Comparison of ENCODE assay signal across 9 mouse cellular contexts in the genomic region with DNA sequence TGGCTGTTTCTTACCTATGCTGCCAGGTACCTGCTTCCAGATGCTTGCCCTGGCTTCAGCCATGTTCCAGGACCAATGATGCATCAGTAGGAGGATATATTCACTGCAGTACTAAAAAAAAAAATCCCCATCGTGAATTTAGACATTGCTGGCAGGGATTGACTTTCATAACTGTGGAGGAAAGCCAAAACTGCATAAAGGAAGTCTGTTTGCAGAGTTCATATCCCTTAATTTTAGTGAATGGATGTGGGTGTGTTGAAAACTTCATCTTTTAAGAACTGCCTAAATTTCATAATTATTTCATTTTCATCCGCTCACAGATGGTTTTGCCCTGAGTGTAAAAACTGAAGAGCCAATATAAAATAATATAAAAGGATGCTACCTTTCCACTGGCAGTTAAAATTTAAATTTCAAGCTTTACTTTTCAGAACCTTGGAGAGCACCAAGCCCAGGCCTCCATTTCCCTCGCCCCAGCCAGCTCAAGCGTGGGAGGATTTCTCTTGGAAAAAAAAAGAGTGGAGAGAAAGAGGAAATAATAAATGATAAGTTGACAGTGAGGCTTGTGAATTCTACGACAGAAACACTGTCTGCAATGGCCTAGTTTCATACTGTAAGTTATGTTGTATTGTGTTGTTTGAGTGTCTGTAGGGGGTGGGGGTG. TPM values are rescaled to one million over a fixed set of nuclear protein-coding genes. Genes with fewer than 3 reads are reported as not detected.
DNase-seq lines count a peak whose midpoint lies in the region; ATAC-seq and TF ChIP-seq lines count a peak whose summit lies in the region.
"Had no signal": no experiment of that assay in that cellular context is flagged by ENCODE, and none has a peak within 500 bp of the region (broad histone marks: within the 10 kb centered on the region; RNA-seq: fewer than 3 reads in every experiment).

No protein-coding gene starts in this region.

- no peaks in the 10 kb centered on the region for H3K4me1 ChIP-seq in kidney, embryonic 14.5 days (ENCODE audit: control insufficient read depth, insufficient read depth, low read length)
- H3K4me1 ChIP-seq in testis, adult 2 months (ENCODE audit: control insufficient read depth, insufficient read depth, low read length) = no peaks in the 10 kb centered on the region
- H3K4me1 ChIP-seq in embryonic facial prominence, embryonic 14.5 days (ENCODE audit: control insufficient read depth, insufficient read depth, low read length) = no peaks in the 10 kb centered on the region
- H3K4me1 ChIP-seq in liver, embryonic 12.5 days = no peaks in the 10 kb centered on the region
- no peaks in the 10 kb centered on the region for H3K4me1 ChIP-seq in stomach, postnatal 0 days (replicated peaks; ENCODE audit: control insufficient read depth, insufficient read depth)

- no peak overlapping the region for H3K4me3 ChIP-seq in kidney, embryonic 14.5 days (ENCODE audit: low read length)
- no peak overlapping the region for H3K4me3 ChIP-seq in testis, adult 2 months (ENCODE audit: control insufficient read depth, low read depth, low read length)
- no peak overlapping the region for H3K4me3 ChIP-seq in embryonic facial prominence, embryonic 14.5 days (ENCODE audit: low read depth, low read length)
- H3K4me3 ChIP-seq in liver, embryonic 12.5 days = no peak overlapping the region
- no peak overlapping the region for H3K4me3 ChIP-seq in stomach, postnatal 0 days (ENCODE audit: low read depth, low read length)
- H3K4me3 ChIP-seq: hindbrain, embryonic 10.5 days had no signal

- no peak for TF ChIP-seq EP300 in stomach, postnatal 0 days (optimal IDR thresholded peaks at IDR 0.05)

- TF ChIP-seq CTCF in testis, adult 2 months (IDR thresholded peaks at IDR 0.05; ENCODE audit: control insufficient read depth, insufficient read depth, insufficient replicate concordance, low read depth, low read length) = no peak
- TF ChIP-seq CTCF in stomach, postnatal 0 days (IDR thresholded peaks at IDR 0.05; ENCODE audit: low read depth) = no peak

- no peaks in the 10 kb centered on the region for H3K27me3 ChIP-seq in kidney, embryonic 14.5 days (ENCODE audit: control insufficient read depth, insufficient read depth, low read length)
- H3K27me3 ChIP-seq in testis, adult 2 months (ENCODE audit: control insufficient read depth, insufficient read depth, low read length) = no peaks in the 10 kb centered on the region
- no peaks in the 10 kb centered on the region for H3K27me3 ChIP-seq in embryonic facial prominence, embryonic 14.5 days (replicated peaks; ENCODE audit: control insufficient read depth, insufficient read depth, low read length)
- H3K27me3 ChIP-seq in liver, embryonic 12.5 days (replicated peaks) = no peaks in the 10 kb centered on the region
- H3K27me3 ChIP-seq in stomach, postnatal 0 days (ENCODE audit: control insufficient read depth, insufficient read depth, low read length) = no peaks in the 10 kb centered on the region

- H3K9me3 ChIP-seq in kidney, embryonic 14.5 days (ENCODE audit: control insufficient read depth, low read length) = no peaks in the 10 kb centered on the region
- no peaks in the 10 kb centered on the region for H3K9me3 ChIP-seq in embryonic facial prominence, embryonic 14.5 days (ENCODE audit: control insufficient read depth, low read length)
- no peaks in the 10 kb centered on the region for H3K9me3 ChIP-seq in liver, embryonic 12.5 days (replicated peaks)
- H3K9me3 ChIP-seq in stomach, postnatal 0 days (ENCODE audit: control insufficient read depth, low read length) = no peaks in the 10 kb centered on the region
- H3K9me3 ChIP-seq: hindbrain, embryonic 10.5 days had no signal

- no peak overlapping the region for H3K4me2 ChIP-seq in kidney, embryonic 14.5 days (replicated peaks; ENCODE audit: low read depth, low read length)
- H3K4me2 ChIP-seq in embryonic facial prominence, embryonic 14.5 days (ENCODE audit: low read depth, low read length) = no peak overlapping the region
- H3K4me2 ChIP-seq in liver, embryonic 12.5 days = no peak overlapping the region
- H3K4me2 ChIP-seq in stomach, postnatal 0 days (replicated peaks; ENCODE audit: low read depth) = no peak overlapping the region

- H3K9ac ChIP-seq in kidney, embryonic 14.5 days (ENCODE audit: low read depth, low read length) = no peak overlapping the region
- no peak overlapping the region for H3K9ac ChIP-seq in embryonic facial prominence, embryonic 14.5 days (ENCODE audit: low read depth, low read length)
- H3K9ac ChIP-seq in liver, embryonic 12.5 days = no peak overlapping the region
- no peak overlapping the region for H3K9ac ChIP-seq in stomach, postnatal 0 days (ENCODE audit: low read length)

- 21% methylated on average over 5 of the region's 5 CpGs for WGBS in kidney, embryonic 14.5 days
- 20% methylated on average over 5 of the region's 5 CpGs for WGBS in embryonic facial prominence, embryonic 14.5 days
- WGBS in liver, embryonic 12.5 days (ENCODE audit: insufficient replicate concordance) = 14% methylated on average over 5 of the region's 5 CpGs
- WGBS in stomach, postnatal 0 days = 11% methylated on average over 5 of the region's 5 CpGs

- no peak for ATAC-seq in kidney, embryonic 14.5 days (ENCODE audit: low FRiP score, low TSS enrichment)
- no peak for ATAC-seq in embryonic facial prominence, embryonic 14.5 days (ENCODE audit: low read depth)
- ATAC-seq in liver, embryonic 12.5 days = no peak
- ATAC-seq in stomach, postnatal 0 days (ENCODE audit: low FRiP score, low TSS enrichment) = no peak
- ATAC-seq: Patski had no signal

- no peaks in the 10 kb centered on the region for H3K36me3 ChIP-seq in kidney, embryonic 14.5 days (ENCODE audit: control insufficient read depth, insufficient read depth, low read length)
- no peaks in the 10 kb centered on the region for H3K36me3 ChIP-seq in testis, adult 2 months (ENCODE audit: control insufficient read depth, insufficient read depth, low read length)
- H3K36me3 ChIP-seq in embryonic facial prominence, embryonic 14.5 days (ENCODE audit: control insufficient read depth, insufficient read depth, low read length) = no peaks in the 10 kb centered on the region
- H3K36me3 ChIP-seq in liver, embryonic 12.5 days = no peaks in the 10 kb centered on the region
- no peaks in the 10 kb centered on the region for H3K36me3 ChIP-seq in stomach, postnatal 0 days (ENCODE audit: control insufficient read depth, insufficient read depth, low read length)
- H3K36me3 ChIP-seq: hindbrain, embryonic 10.5 days had no signal

- TF ChIP-seq POLR2A in testis, adult 2 months (IDR thresholded peaks at IDR 0.05; ENCODE audit: control insufficient read depth, low read depth, low read length) = no peak

- H3K27ac ChIP-seq in kidney, embryonic 14.5 days (ENCODE audit: low read depth, low read length) = no peak overlapping the region
- H3K27ac ChIP-seq in testis, adult 2 months (ENCODE audit: control insufficient read depth, insufficient read depth, low read depth, low read length) = peak overlapping the region; percentile 15; the same call in 1 of the 2 replicates
- no peak overlapping the region for H3K27ac ChIP-seq in embryonic facial prominence, embryonic 14.5 days (replicated peaks; ENCODE audit: low read depth, low read length)
- no peak overlapping the region for H3K27ac ChIP-seq in liver, embryonic 12.5 days
- H3K27ac ChIP-seq in stomach, postnatal 0 days (replicated peaks) = no peak overlapping the region

- peak; percentile 52 for DNase-seq in kidney, postnatal 10 days
- DNase-seq in testis, postnatal 14 days (ENCODE audit: low spot score) = no peak
- peak; percentile 63 for DNase-seq in embryonic facial prominence, embryonic 14.5 days (ENCODE audit: low spot score)
- no peak for DNase-seq in stomach, postnatal 0 days (ENCODE audit: low spot score)

RNA-seq across cellular contexts. Expression of a gene that starts 50.3 kb away (rescaled TPM):
- polyA plus RNA-seq in kidney, embryonic 14.5 days (2014; fragmentation: Nextera tagmentation; extraction: Ambion mirVana) = 5.7 and 7.7 TPM in 2 replicates
- 5.4 and 6.2 TPM in 2 replicates for polyA plus RNA-seq in testis, adult 2 months (2012; rRNA removed)
- polyA plus RNA-seq in embryonic facial prominence, embryonic 14.5 days (2014; fragmentation: Nextera tagmentation; extraction: Ambion mirVana) = 7.3 and 8.5 TPM in 2 replicates
- 1.4 and 1.7 TPM in 2 replicates for polyA plus RNA-seq in liver, embryonic 12.5 days (2016; fragmentation: Nextera tagmentation; extraction: Ambion mirVana)
- 1.9 and 2.1 TPM in 2 replicates for polyA plus RNA-seq in stomach, postnatal 0 days (2015; fragmentation: Nextera tagmentation; extraction: Ambion mirVana)

Comparison
In these comparisons a context has a peak if more than half of its experiments do, and no peak if none do; other contexts are left out.
1. DNase-seq: peak in kidney, postnatal 10 days (single experiment) and embryonic facial prominence, embryonic 14.5 days (single experiment); none in testis, postnatal 14 days (single experiment) and stomach, postnatal 0 days (single experiment).